Mouse (Mus musculus): Measurements from ENCODE around the gene Pdap1. TPM values are rescaled to one million over a fixed set of nuclear protein-coding genes. Genes with fewer than 3 reads are reported as not detected.

Pdap1 gene
- 98.8 and 102 TPM in 2 replicates for polyA plus RNA-seq (2014; fragmentation: Nextera tagmentation; extraction: Ambion mirVana)

DNA sequence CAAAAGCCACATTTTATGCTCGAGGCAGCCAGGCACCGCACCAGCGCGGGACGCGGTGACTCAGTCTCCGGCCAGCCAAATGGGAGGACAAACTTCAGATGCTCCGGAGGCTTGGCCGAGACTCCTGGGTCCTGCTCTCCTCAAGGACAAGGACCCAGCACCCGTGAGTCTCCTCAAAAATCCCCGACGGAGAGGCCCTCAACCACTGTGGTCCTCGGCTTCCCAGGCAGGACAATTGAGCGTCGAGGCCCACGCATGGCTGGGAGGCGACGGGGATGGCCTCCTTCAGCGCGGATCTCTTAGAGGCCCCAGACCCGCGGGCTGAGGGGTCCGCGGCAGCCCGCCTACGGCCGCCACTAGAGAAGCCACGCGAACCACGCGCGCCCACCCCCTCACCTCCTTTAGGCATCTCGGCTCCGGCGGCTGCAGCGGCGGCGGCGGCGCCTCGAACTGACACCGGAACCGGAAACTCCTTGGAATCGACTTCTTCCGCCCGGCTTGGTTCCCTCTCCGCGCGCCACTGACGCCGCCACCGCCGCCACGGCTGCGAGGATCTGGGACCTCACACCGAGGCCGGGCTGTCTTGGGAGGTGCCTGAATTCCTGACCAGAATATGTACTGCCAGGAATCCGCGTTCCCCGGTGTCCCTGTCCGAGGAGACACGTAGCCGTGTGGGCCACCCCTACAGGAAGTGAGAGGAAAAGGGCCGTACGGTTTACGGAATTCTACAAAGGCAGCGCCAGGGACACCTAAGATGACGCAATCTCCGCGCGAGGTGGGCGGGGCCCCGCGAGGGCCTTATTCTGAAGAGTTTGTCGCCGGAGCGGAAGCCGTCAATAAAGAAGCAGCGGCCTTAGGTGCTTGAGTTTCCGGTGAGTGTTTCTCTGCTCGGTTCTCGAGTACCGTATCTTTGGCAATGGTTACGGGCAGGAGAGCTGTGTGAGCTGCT is at the start of gene Pdap1, which contains the start of gene Bud31:
Gene Pdap1 (minus strand): TSS at position 668 of the 949 bp plus-strand sequence.
Gene Bud31 (plus strand): TSS at position 792 of the 949 bp plus-strand sequence.
- DNase-seq (ENCODE audit: low spot score) = peak; percentile 97
- Histone ChIP-seq H3K36me3 (ENCODE audit: control insufficient read depth, insufficient read depth, low read length) (peaks cover 58% of the 10 kb centered on the region), H3K4me1 (ENCODE audit: control insufficient read depth, insufficient read depth, low read length) (peaks cover 16% of the 10 kb centered on the region), H3K9me3 (replicated peaks; ENCODE audit: control insufficient read depth, low read length) (no peaks in the 10 kb centered on the region), H3K9ac (ENCODE audit: low read length) (peak within 1 kb of the TSS; percentile 86), H3K27me3 (replicated peaks; ENCODE audit: control insufficient read depth, insufficient read depth, low read length) (no peaks in the 10 kb centered on the region), H3K4me2 (ENCODE audit: low read length) (peak within 1 kb of the TSS; percentile 72), H3K4me3 (ENCODE audit: low read depth, low read length) (peak within 1 kb of the TSS; percentile 86), H3K27ac (ENCODE audit: low read depth, low read length) (peak within 1 kb of the TSS; percentile 68)
- peak; percentile 96 for ATAC-seq
- WGBS = under 1% methylated on average over 76 of the region's 84 CpGs

DNA sequence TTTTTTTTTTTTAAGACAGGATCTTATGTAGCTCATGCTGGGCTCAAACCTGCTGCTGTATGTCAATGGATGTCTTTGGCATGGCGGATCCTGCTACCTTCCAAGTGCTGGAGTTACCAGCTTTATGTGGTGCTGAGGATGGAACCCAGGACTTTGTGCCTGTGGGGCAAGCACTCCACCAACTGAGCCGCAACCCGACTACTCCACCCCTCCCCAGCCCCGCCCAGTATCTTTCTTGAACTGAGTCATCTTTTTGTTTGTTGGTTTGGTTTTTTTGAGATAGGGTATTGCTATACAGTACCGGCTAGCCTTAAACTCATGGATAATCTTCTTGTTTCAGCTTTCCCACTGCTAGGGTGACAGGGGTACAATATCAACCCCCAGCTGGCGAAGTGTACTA is 49.4 kb upstream of the Pdap1 start:
- H3K4me2 ChIP-seq (ENCODE audit: low read length) = no peak overlapping the region
- H3K27me3 ChIP-seq (replicated peaks; ENCODE audit: control insufficient read depth, insufficient read depth, low read length) = no peaks in the 10 kb centered on the region
- peaks cover 11% of the 10 kb centered on the region for H3K4me1 ChIP-seq (ENCODE audit: control insufficient read depth, insufficient read depth, low read length)
- ATAC-seq (no peak), DNase-seq (ENCODE audit: low spot score) (no peak)
- H3K9ac ChIP-seq (ENCODE audit: low read length) = no peak overlapping the region
- no peak overlapping the region for H3K4me3 ChIP-seq (ENCODE audit: low read depth, low read length)
- WGBS = 92% methylated on average over 6 of the region's 6 CpGs
- no peaks in the 10 kb centered on the region for H3K9me3 ChIP-seq (replicated peaks; ENCODE audit: control insufficient read depth, low read length)
- H3K36me3 ChIP-seq (ENCODE audit: control insufficient read depth, insufficient read depth, low read length) = peaks cover 42% of the 10 kb centered on the region
- no peak overlapping the region for H3K27ac ChIP-seq (ENCODE audit: low read depth, low read length)

DNA sequence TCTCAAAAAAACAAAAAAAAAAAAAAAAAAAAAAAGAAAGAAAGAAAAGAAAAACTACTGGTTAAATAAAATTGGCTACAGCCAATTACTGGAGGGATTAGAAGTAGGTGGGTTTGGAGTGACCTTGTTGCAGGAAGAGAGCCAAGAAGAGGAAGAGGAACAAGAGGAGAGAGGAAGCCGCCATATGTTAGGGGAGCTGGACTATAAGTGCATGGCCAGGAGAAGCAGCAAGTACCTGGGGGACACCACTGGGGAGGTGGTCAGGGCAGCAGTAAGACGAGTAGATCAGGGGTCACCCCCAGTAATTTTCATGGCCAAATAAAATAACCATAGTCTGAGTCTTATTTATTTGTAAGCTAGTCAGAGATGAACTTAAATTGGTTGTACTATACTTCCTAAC is 45.2 kb upstream of the Pdap1 start:
- WGBS = 96% methylated on average over 2 of the region's 2 CpGs

DNA sequence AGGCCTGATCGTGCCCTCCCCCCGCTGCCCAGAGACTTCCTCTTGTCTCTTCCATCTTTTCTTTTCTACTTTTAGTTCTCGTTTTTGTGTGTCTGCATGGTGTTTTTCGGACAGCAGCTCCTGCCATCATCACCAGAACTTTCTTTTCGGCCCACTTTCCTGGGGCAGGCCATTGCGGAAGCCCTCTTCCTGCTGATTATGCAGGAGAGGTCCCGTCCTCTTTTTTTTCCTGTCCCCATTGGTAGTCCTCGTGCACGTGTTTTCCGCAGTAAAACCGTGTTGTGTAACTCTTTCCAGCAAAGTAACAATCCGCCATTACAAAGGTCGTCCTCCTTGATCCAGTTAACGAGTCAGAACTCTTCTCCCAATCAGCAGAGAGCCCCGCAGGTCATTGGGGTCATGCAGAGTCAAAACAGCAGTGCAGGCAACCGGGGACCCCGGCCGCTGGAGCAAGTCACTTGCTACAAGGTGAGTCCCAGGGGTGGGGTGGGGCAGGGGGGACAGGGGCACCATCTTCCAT is 38.5 kb upstream of the Pdap1 start:
- Histone ChIP-seq H3K4me1 (ENCODE audit: control insufficient read depth, insufficient read depth, low read length) (no peaks in the 10 kb centered on the region), H3K9me3 (replicated peaks; ENCODE audit: control insufficient read depth, low read length) (no peaks in the 10 kb centered on the region), H3K4me3 (ENCODE audit: low read depth, low read length) (no peak overlapping the region), H3K27ac (ENCODE audit: low read depth, low read length) (no peak overlapping the region), H3K27me3 (replicated peaks; ENCODE audit: control insufficient read depth, insufficient read depth, low read length) (no peaks in the 10 kb centered on the region), H3K36me3 (ENCODE audit: control insufficient read depth, insufficient read depth, low read length) (peaks cover 100% of the 10 kb centered on the region), H3K9ac (ENCODE audit: low read length) (no peak overlapping the region), H3K4me2 (ENCODE audit: low read length) (no peak overlapping the region)
- WGBS = 83% methylated on average over 18 of the region's 18 CpGs
- DNase-seq (ENCODE audit: low spot score) (no peak), ATAC-seq (no peak)

More for the DNA sequence above, 45.2 kb upstream of the Pdap1 start:
- H3K36me3 ChIP-seq (ENCODE audit: control insufficient read depth, insufficient read depth, low read length) = peaks cover 72% of the 10 kb centered on the region
- no peak for DNase-seq (ENCODE audit: low spot score)
- ATAC-seq = no peak
- H3K4me3 ChIP-seq (ENCODE audit: low read depth, low read length) = no peak overlapping the region
- no peak overlapping the region for H3K27ac ChIP-seq (ENCODE audit: low read depth, low read length)
- H3K9me3 ChIP-seq (replicated peaks; ENCODE audit: control insufficient read depth, low read length) = no peaks in the 10 kb centered on the region
- H3K9ac ChIP-seq (ENCODE audit: low read length) = no peak overlapping the region
- H3K4me2 ChIP-seq (ENCODE audit: low read length) = no peak overlapping the region
- no peaks in the 10 kb centered on the region for H3K27me3 ChIP-seq (replicated peaks; ENCODE audit: control insufficient read depth, insufficient read depth, low read length)
- peaks cover 4% of the 10 kb centered on the region for H3K4me1 ChIP-seq (ENCODE audit: control insufficient read depth, insufficient read depth, low read length)

DNA sequence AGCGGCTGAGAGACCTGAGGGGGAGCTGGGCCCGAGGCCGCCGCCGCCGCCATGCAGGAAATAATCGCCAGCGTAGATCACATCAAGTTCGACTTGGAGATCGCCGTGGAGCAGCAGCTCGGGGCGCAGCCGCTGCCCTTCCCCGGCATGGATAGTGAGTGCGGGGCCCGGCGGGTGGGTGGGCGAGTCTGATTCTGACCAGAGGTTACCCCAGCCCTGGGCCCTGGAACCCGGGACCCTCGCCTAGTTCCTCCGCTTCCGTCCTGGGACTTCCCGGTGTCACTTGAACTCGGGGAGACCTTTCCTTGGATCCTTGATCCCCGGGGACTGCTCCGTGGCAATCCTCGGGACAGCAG is 27.2 kb upstream of the Pdap1 start:
- Histone ChIP-seq H3K4me2 (ENCODE audit: low read length) (peak overlapping the region; percentile 91), H3K27ac (ENCODE audit: low read depth, low read length) (peak overlapping the region; percentile 58), H3K9me3 (replicated peaks; ENCODE audit: control insufficient read depth, low read length) (no peaks in the 10 kb centered on the region), H3K27me3 (replicated peaks; ENCODE audit: control insufficient read depth, insufficient read depth, low read length) (no peaks in the 10 kb centered on the region), H3K36me3 (ENCODE audit: control insufficient read depth, insufficient read depth, low read length) (peaks cover 49% of the 10 kb centered on the region), H3K4me1 (ENCODE audit: control insufficient read depth, insufficient read depth, low read length) (peaks cover 15% of the 10 kb centered on the region), H3K4me3 (ENCODE audit: low read depth, low read length) (peak overlapping the region; percentile 88), H3K9ac (ENCODE audit: low read length) (peak overlapping the region; percentile 93)
- DNase-seq (ENCODE audit: low spot score) = no peak
- under 1% methylated on average over 26 of the region's 28 CpGs for WGBS
- peak; percentile 71 for ATAC-seq

DNA sequence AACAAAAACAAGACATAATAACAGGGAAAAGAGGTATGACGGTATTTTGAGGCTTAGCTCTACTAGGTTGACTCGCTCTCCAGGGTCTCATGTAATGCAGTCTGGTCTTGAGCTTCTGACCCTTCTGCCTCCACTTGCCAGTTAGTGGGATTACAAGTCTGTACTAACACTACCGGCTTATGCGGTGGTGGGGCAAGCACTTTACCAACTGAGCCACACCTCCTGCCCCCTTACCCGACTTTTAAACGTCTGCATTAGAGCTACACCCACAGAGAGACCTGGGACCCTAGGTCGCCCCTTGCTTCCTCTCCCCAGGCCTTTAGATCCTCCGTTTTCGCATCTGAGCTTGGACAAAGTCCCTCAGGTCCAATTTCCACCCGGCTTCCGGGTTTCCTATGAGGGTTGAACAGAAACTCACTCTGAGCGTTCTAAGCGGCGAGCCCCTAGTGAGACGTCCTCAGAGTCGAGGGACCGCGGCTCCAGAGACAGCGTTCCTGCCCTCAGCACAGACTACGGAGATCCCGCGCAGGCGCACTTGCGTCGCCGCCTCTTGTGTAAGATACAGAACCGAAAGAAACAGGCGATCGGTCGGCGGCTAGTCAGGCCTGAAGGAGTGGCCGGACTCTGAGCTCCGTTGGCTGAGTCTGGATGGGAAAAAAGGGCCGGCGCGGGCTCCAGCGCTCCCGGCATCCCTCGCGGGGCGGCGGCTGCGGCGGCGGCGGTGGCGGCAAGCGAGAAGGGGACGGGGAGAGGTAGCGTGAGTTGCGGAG is 26.7 kb upstream of the Pdap1 start, which contains the start of the genes Ptcd1 and Cpsf4:
Gene Ptcd1 (minus strand): TSS at position 573 of the 770 bp plus-strand sequence.
Gene Cpsf4 (plus strand): TSS at position 678 of the 770 bp plus-strand sequence.
- peaks cover 15% of the 10 kb centered on the region for H3K4me1 ChIP-seq (ENCODE audit: control insufficient read depth, insufficient read depth, low read length)
- H3K4me3 ChIP-seq (ENCODE audit: low read depth, low read length) = peak within 1 kb of the TSS; percentile 88
- WGBS = under 1% methylated on average over 43 of the region's 51 CpGs
- peak within 1 kb of the TSS; percentile 91 for H3K4me2 ChIP-seq (ENCODE audit: low read length)
- peak within 1 kb of the TSS; percentile 93 for H3K9ac ChIP-seq (ENCODE audit: low read length)
- ATAC-seq = peak; percentile 97
- peaks cover 44% of the 10 kb centered on the region for H3K36me3 ChIP-seq (ENCODE audit: control insufficient read depth, insufficient read depth, low read length)
- peak within 1 kb of the TSS; percentile 77 for H3K27ac ChIP-seq (ENCODE audit: low read depth, low read length)
- DNase-seq (ENCODE audit: low spot score) = peak; percentile 100
- H3K27me3 ChIP-seq (replicated peaks; ENCODE audit: control insufficient read depth, insufficient read depth, low read length) = no peaks in the 10 kb centered on the region
- H3K9me3 ChIP-seq (replicated peaks; ENCODE audit: control insufficient read depth, low read length) = no peaks in the 10 kb centered on the region

DNA sequence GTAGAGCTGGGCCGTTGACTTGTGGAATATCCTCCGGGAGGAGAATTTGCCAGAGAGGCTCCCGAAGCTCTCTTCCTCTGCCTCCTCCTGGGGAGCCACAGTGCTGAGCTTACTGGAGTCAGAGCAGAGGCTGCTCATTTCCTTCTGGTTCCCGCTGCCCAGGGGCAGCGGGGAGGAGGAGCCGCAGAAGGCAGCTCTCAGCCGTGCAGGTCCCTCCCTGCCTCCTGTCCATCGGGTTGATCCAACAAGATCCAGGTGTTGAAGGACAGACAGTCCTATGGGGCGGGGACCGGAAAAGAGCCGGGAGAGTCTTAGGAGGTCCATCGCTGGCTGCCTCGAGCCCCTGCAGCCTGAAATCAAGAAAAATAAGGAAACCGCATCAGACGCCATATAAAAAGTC is 25.1 kb upstream of the Pdap1 start:
- peaks cover 15% of the 10 kb centered on the region for H3K4me1 ChIP-seq (ENCODE audit: control insufficient read depth, insufficient read depth, low read length)
- no peaks in the 10 kb centered on the region for H3K9me3 ChIP-seq (replicated peaks; ENCODE audit: control insufficient read depth, low read length)
- no peak overlapping the region for H3K4me2 ChIP-seq (ENCODE audit: low read length)
- H3K36me3 ChIP-seq (ENCODE audit: control insufficient read depth, insufficient read depth, low read length) = peaks cover 42% of the 10 kb centered on the region
- WGBS = 90% methylated on average over 15 of the region's 15 CpGs
- no peak overlapping the region for H3K27ac ChIP-seq (ENCODE audit: low read depth, low read length)
- no peak overlapping the region for H3K9ac ChIP-seq (ENCODE audit: low read length)
- ATAC-seq (no peak), DNase-seq (ENCODE audit: low spot score) (no peak)
- H3K4me3 ChIP-seq (ENCODE audit: low read depth, low read length) = no peak overlapping the region
- no peaks in the 10 kb centered on the region for H3K27me3 ChIP-seq (replicated peaks; ENCODE audit: control insufficient read depth, insufficient read depth, low read length)

DNA sequence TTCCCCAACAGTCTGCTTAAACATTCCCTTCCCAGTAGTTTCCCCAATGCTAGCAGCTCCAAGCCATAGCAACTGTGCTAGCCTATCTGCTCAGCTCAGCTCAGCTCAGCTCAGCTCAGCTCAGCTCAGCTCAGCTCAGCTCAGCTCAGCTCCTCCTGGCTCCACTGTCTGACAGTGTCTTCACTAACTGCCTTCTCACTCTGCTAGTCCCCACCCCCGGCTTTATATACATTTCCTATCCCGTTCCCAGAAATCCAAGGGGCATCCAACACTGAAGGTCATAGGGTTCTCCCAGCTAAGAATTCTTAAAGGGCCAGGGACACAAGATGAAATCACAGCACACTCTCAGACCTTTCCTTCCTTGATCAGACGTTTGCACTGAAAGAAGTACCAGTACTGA is 24.7 kb upstream of the Pdap1 start:
- H3K27me3 ChIP-seq (replicated peaks; ENCODE audit: control insufficient read depth, insufficient read depth, low read length) = no peaks in the 10 kb centered on the region
- H3K4me3 ChIP-seq (ENCODE audit: low read depth, low read length) = no peak overlapping the region
- H3K36me3 ChIP-seq (ENCODE audit: control insufficient read depth, insufficient read depth, low read length) = peaks cover 46% of the 10 kb centered on the region
- ATAC-seq (no peak), DNase-seq (ENCODE audit: low spot score) (no peak)
- H3K9ac ChIP-seq (ENCODE audit: low read length) = no peak overlapping the region
- peaks cover 15% of the 10 kb centered on the region for H3K4me1 ChIP-seq (ENCODE audit: control insufficient read depth, insufficient read depth, low read length)
- no peak overlapping the region for H3K27ac ChIP-seq (ENCODE audit: low read depth, low read length)
- no peaks in the 10 kb centered on the region for H3K9me3 ChIP-seq (replicated peaks; ENCODE audit: control insufficient read depth, low read length)
- H3K4me2 ChIP-seq (ENCODE audit: low read length) = no peak overlapping the region
- 76% methylated on average over 3 of the region's 3 CpGs for WGBS

All from forebrain, embryonic 14.5 days (tissue).